Comparison of ENCODE assay signal across 40 mouse cellular contexts in genomic region chr5:67961708-67962629, GRCm38 (mm10). TPM values are rescaled to one million over a fixed set of nuclear protein-coding genes. Genes with fewer than 3 reads are reported as not detected.
DNase-seq lines count a peak whose midpoint lies in the region; ATAC-seq lines count a peak whose summit lies in the region.
"Had no signal": no experiment of that assay in that cellular context is flagged by ENCODE, and none has a peak within 500 bp of the region (broad histone marks: within the 10 kb centered on the region; RNA-seq: fewer than 3 reads in every experiment).

No protein-coding gene starts in this region.

- intact Hi-C loops in left cerebral cortex, postnatal 10 days (cut with DNase I), result no loop called here

- DNase-seq in left cerebral cortex, adult 9 months (ENCODE audit: low spot score in 2 of 2), result peak; percentile 6 to 22
- DNase-seq in left cerebral cortex, postnatal 10 days (ENCODE audit: extremely low spot score in 1 of 2, low spot score in 2 of 2), result no peak
- DNase-seq in brain, adult 2 months (ENCODE audit: low read depth, low spot score), result peak; percentile 69
- DNase-seq in gonadal fat pad, adult 2 months (ENCODE audit: low read depth), result peak; percentile 14
- DNase-seq in thymus, adult 18-20 months, result no peak
- DNase-seq in kidney, adult 18-20 months, result no peak
- DNase-seq: adrenal gland, postnatal 25 days; B cell, adult 2 months; cerebellum, adult 2 months; cerebellum, postnatal 36 days; embryo, embryonic 11 days; gastrocnemius, postnatal 14 days; heart, adult 18-20 months; heart, postnatal 4 days; kidney, adult 2 months; kidney, postnatal 36 days; liver, postnatal 0 days; lung, postnatal 36 days; right cerebral cortex, postnatal 4 days; thymus, adult 2 months; thymus, postnatal 36 days had no signal

- ATAC-seq in megakaryocyte progenitor cell, adult 5-6 weeks (replicated peaks; ENCODE audit: poor library complexity), result peak; percentile 86
- ATAC-seq: forebrain, embryonic 14.5 days; liver, embryonic 12.5 days; liver, postnatal 0 days; midbrain, embryonic 13.5 days had no signal

RNA-seq across cellular contexts. Expression of gene Gm21905, which starts 15.7 kb away (rescaled TPM):
- total RNA-seq in left cerebral cortex, postnatal 10 days (2021), result not detected
- polyA plus RNA-seq in gonadal fat pad, adult 2 months (2012; rRNA removed), result not detected in 2 replicates
- not detected in 2 replicates for total RNA-seq in megakaryocyte progenitor cell, adult 5-6 weeks (2015)
- total RNA-seq in megakaryocyte progenitor cell, adult 5-6 weeks (2017), result not detected in 2 replicates
- total RNA-seq: adrenal gland, adult 18-20 months; adrenal gland, postnatal 25 days; gastrocnemius, postnatal 14 days; heart, adult 18-20 months; heart, postnatal 4 days; layer of hippocampus, adult 8-10 months; layer of hippocampus, postnatal 25 days; left cerebral cortex, postnatal 36 days had no signal
- polyA plus RNA-seq: brain, embryonic 14.5 days; cerebellum, adult 2 months; embryonic facial prominence, embryonic 12.5 days; forebrain, embryonic 14.5 days; heart, embryonic 11.5 days; heart, postnatal 0 days; hindbrain, embryonic 13.5 days; kidney, adult 2 months; kidney, embryonic 16.5 days; limb, embryonic 14.5 days; liver, embryonic 12.5 days; liver, postnatal 0 days; lung, embryonic 16.5 days; midbrain, embryonic 13.5 days; neural tube, embryonic 13.5 days; spleen, adult 2 months; stomach, postnatal 0 days; thymus, adult 2 months had no signal

RNA-seq across cellular contexts. Expression of gene Gm5108, which starts 20.5 kb away (rescaled TPM):
- not detected for total RNA-seq in left cerebral cortex, postnatal 10 days (2021)
- not detected in 2 replicates for polyA plus RNA-seq in gonadal fat pad, adult 2 months (2012; rRNA removed)
- not detected in 2 replicates for total RNA-seq in megakaryocyte progenitor cell, adult 5-6 weeks (2015)
- total RNA-seq in megakaryocyte progenitor cell, adult 5-6 weeks (2017), result not detected in 2 replicates
- total RNA-seq: adrenal gland, adult 18-20 months; adrenal gland, postnatal 25 days; gastrocnemius, postnatal 14 days; heart, adult 18-20 months; heart, postnatal 4 days; layer of hippocampus, adult 8-10 months; layer of hippocampus, postnatal 25 days; left cerebral cortex, postnatal 36 days had no signal
- polyA plus RNA-seq: brain, embryonic 14.5 days; cerebellum, adult 2 months; embryonic facial prominence, embryonic 12.5 days; forebrain, embryonic 14.5 days; heart, embryonic 11.5 days; heart, postnatal 0 days; hindbrain, embryonic 13.5 days; kidney, adult 2 months; kidney, embryonic 16.5 days; limb, embryonic 14.5 days; liver, embryonic 12.5 days; liver, postnatal 0 days; lung, embryonic 16.5 days; midbrain, embryonic 13.5 days; neural tube, embryonic 13.5 days; spleen, adult 2 months; stomach, postnatal 0 days; thymus, adult 2 months had no signal

Comparison
In these comparisons a context has a peak if more than half of its experiments do, and no peak if none do; other contexts are left out.
1. DNase-seq: peak in left cerebral cortex, adult 9 months (2 of 2), brain, adult 2 months (single experiment) and gonadal fat pad, adult 2 months (single experiment); none in left cerebral cortex, postnatal 10 days (0 of 2), thymus, adult 18-20 months (0 of 2) and kidney, adult 18-20 months (single experiment).